Comparison of ENCODE assay signal across 6 mouse cellular contexts in genomic region chr2:37936922-37937321, GRCm38 (mm10).
DNase-seq lines count a peak whose midpoint lies in the region; ATAC-seq and TF ChIP-seq lines count a peak whose summit lies in the region.
"Not testable (repeated sequence)": the region's sequence is repeated elsewhere in the genome, so short reads cannot be mapped to it uniquely, and the experiment has no call there.

No protein-coding gene starts in this region.

- CTCF ChIA-PET in Patski (lab: Charles Lee): not testable (repeated sequence)

- not testable (repeated sequence) for DNase-seq in CH12.LX (ENCODE audit: extremely low read depth); ES-E14 (ENCODE audit: low read depth, low spot score); MEL (ENCODE audit: low read depth, low spot score); Patski (ENCODE audit: low read depth, low spot score); layer of hippocampus, adult 2 months (ENCODE audit: low spot score in 2 of 2)
- peak; percentile 66 for DNase-seq in midbrain, embryonic 11.5 days (ENCODE audit: low spot score, missing footprints)

- not testable (repeated sequence) for H3K9me3 ChIP-seq in CH12.LX (replicated peaks; ENCODE audit: low read length); ES-E14 (ENCODE audit: control insufficient read depth, insufficient read depth, low read depth, low read length); MEL (replicated peaks; ENCODE audit: insufficient read depth, low read length); midbrain, embryonic 11.5 days (ENCODE audit: control insufficient read depth, low read length)

- H3K36me3 ChIP-seq in CH12.LX (replicated peaks in 1 of 2; ENCODE audit: control insufficient read depth in 1 of 2, insufficient read depth in 1 of 2, low read length in 1 of 2) (peaks cover 0 to 24% of the 10 kb centered on the region in 2 experiments), MEL (ENCODE audit: control insufficient read depth in 1 of 2, insufficient read depth in 2 of 2, low read length in 2 of 2) (peaks cover 0 to 15% of the 10 kb centered on the region in 2 experiments; a peak in 2 of 4 replicates)
- H3K36me3 ChIP-seq in ES-E14 (ENCODE audit: control insufficient read depth, insufficient read depth, low read length, poor library complexity, severe bottlenecking); midbrain, embryonic 11.5 days (ENCODE audit: control insufficient read depth, insufficient read depth, low read length): not testable (repeated sequence)

- H3K9ac ChIP-seq in CH12.LX (ENCODE audit: insufficient read depth, low read depth); ES-E14 (ENCODE audit: insufficient read depth, low read depth, low read length, poor library complexity, severe bottlenecking); MEL (ENCODE audit: control insufficient read depth, low read depth, low read length, poor library complexity, severe bottlenecking); midbrain, embryonic 11.5 days (ENCODE audit: low read length): not testable (repeated sequence)

- POLR2A ChIA-PET in Patski (lab: Charles Lee): interaction anchor here (0.6 kb wide), 1 partner anchor 137 kb away, joined by 4 read pairs; no protein-coding TSS in a partner anchor

- H3K79me2 ChIP-seq in CH12.LX (replicated peaks; ENCODE audit: control insufficient read depth, extremely low read depth, insufficient read depth, poor library complexity, severe bottlenecking); MEL (ENCODE audit: control insufficient read depth, insufficient read depth, low read length, poor library complexity): not testable (repeated sequence)

- dilution Hi-C loops in CH12.LX (cut with MboI; ENCODE audit: extremely low pct_ligation_motif_present, extremely low pct_unique_long_range_greater_than_20kb, low sequenced_read_pairs): not testable (repeated sequence)

- H3K27me3 ChIP-seq in CH12.LX (replicated peaks); MEL (ENCODE audit: control insufficient read depth in 1 of 2, insufficient read depth in 2 of 2, low read length in 2 of 2); Patski: not testable (repeated sequence)
- H3K27me3 ChIP-seq in midbrain, embryonic 11.5 days (ENCODE audit: control insufficient read depth, insufficient read depth, low read length): peaks cover 11% of the 10 kb centered on the region

- 0 out of 4 replicates have a peak, but pooled peaks of 1 of the 2 experiments have one; percentile 14 for TF ChIP-seq CTCF in CH12.LX (conservative IDR thresholded peaks at IDR 0.05 in 1 of 2, IDR thresholded peaks at IDR 0.05 in 1 of 2; ENCODE audit: low read depth in 2 of 2, low read length in 2 of 2)
- TF ChIP-seq CTCF in MEL (IDR thresholded peaks at IDR 0.05 in 2 of 3, conservative IDR thresholded peaks at IDR 0.05 in 1 of 3; ENCODE audit: control insufficient read depth in 1 of 3, insufficient read depth in 1 of 3, low read depth in 2 of 3, low read length in 3 of 3, poor library complexity in 1 of 3, severe bottlenecking in 1 of 3): peak in 1 of 3 experiments; percentile 8; a peak in 2 of 6 replicates
- peak; percentile 5 for TF ChIP-seq CTCF in Patski (IDR thresholded peaks at IDR 0.05)
- 0 out of 2 replicates have a peak, but pooled peaks have one; percentile 13 for TF ChIP-seq CTCF in layer of hippocampus, adult 2 months (conservative IDR thresholded peaks at IDR 0.05)

- 72% methylated on average over 4 of the region's 4 CpGs for WGBS in midbrain, embryonic 11.5 days

- in situ Hi-C loops in CH12.LX (cut with MboI; ENCODE audit: low pct_ligation_motif_present, low pct_unique_long_range_greater_than_20kb, low sequenced_read_pairs); ES-E14 (cut with MboI; ENCODE audit: low sequenced_read_pairs in 2 of 2, unreplicated experiment in 2 of 2); Patski (cut with MboI; ENCODE audit: low pct_unique_long_range_greater_than_20kb): not testable (repeated sequence)

- H3K4me3 ChIP-seq in CH12.LX (replicated peaks in 1 of 3; ENCODE audit: low read depth in 2 of 3, low read length in 2 of 3, poor library complexity in 1 of 3); ES-E14 (ENCODE audit: insufficient read depth in 1 of 2, low read depth in 1 of 2, low read length in 2 of 2, poor library complexity in 1 of 2, severe bottlenecking in 1 of 2); MEL (ENCODE audit: control insufficient read depth in 1 of 2, insufficient read depth in 1 of 2, low read depth in 2 of 2, low read length in 2 of 2); layer of hippocampus, adult 2 months; midbrain, embryonic 11.5 days (ENCODE audit: low read depth, low read length): not testable (repeated sequence)

- not testable (repeated sequence) for H3K4me2 ChIP-seq in CH12.LX (ENCODE audit: insufficient read depth, low read depth, poor library complexity, severe bottlenecking); midbrain, embryonic 11.5 days

- not testable (repeated sequence) for H3K4me1 ChIP-seq in CH12.LX (ENCODE audit: control insufficient read depth in 1 of 2, insufficient read depth in 2 of 2); ES-E14 (ENCODE audit: control insufficient read depth in 2 of 2, insufficient read depth in 2 of 2, low read length in 2 of 2, poor library complexity in 1 of 2); midbrain, embryonic 11.5 days (ENCODE audit: control insufficient read depth, insufficient read depth, low read length)
- H3K4me1 ChIP-seq in MEL (ENCODE audit: control insufficient read depth in 1 of 2, insufficient read depth in 2 of 2, low read length in 2 of 2): peaks cover 6 to 16% of the 10 kb centered on the region in 2 experiments

- TF ChIP-seq EP300 in CH12.LX (IDR thresholded peaks at IDR 0.05; ENCODE audit: low read length); MEL (IDR thresholded peaks at IDR 0.05; ENCODE audit: low read depth in 1 of 2, low read length in 2 of 2): not testable (repeated sequence)

- H3K27ac ChIP-seq in CH12.LX (ENCODE audit: insufficient read depth, low read depth); ES-E14 (ENCODE audit: insufficient read depth, low read depth, low read length, poor library complexity, severe bottlenecking); MEL (ENCODE audit: control insufficient read depth, low read depth, low read length); layer of hippocampus, adult 2 months; midbrain, embryonic 11.5 days (ENCODE audit: low read depth, low read length): not testable (repeated sequence)

- not testable (repeated sequence) for ATAC-seq in Patski; midbrain, embryonic 11.5 days (ENCODE audit: low FRiP score)

- not testable (repeated sequence) for TF ChIP-seq RAD21 in CH12.LX (IDR thresholded peaks at IDR 0.05; ENCODE audit: low read depth, low read length); MEL (IDR thresholded peaks at IDR 0.05; ENCODE audit: low read depth, low read length)

- not testable (repeated sequence) for TF ChIP-seq POLR2A in CH12.LX (IDR thresholded peaks at IDR 0.05; ENCODE audit: low read depth, low read length); MEL (IDR thresholded peaks at IDR 0.05; ENCODE audit: control insufficient read depth in 1 of 2, insufficient read depth in 1 of 2, low read depth in 1 of 2, low read length in 2 of 2, poor library complexity in 1 of 2)

TF ChIP-seq in CH12.LX, 34 proteins besides CTCF, POLR2A, EP300 and RAD21:
- peak; percentile 45 for TF ChIP-seq ZNF384 (IDR thresholded peaks at IDR 0.05; ENCODE audit: low read depth, low read length)

TF ChIP-seq in ES-E14, 5 proteins besides CTCF, POLR2A, EP300 and RAD21:
- TF ChIP-seq ZNF384 (IDR thresholded peaks at IDR 0.05; ENCODE audit: low read depth, low read length): peak; percentile 74

TF ChIP-seq in MEL, 35 proteins besides CTCF, POLR2A, EP300 and RAD21:
- TF ChIP-seq ZNF384 (IDR thresholded peaks at IDR 0.05; ENCODE audit: low read depth, low read length): peak; percentile 67
